In genomic region chr3:104104942-104105341, GRCm38 (mm10) we compare ENCODE assay signal across 8 mouse cellular contexts.
DNase-seq lines count a peak whose midpoint lies in the region; ATAC-seq and TF ChIP-seq lines count a peak whose summit lies in the region.
"Had no signal": no experiment of that assay in that cellular context is flagged by ENCODE, and none has a peak within 500 bp of the region (broad histone marks: within the 10 kb centered on the region; RNA-seq: fewer than 3 reads in every experiment).

No protein-coding gene starts in this region.

- intact Hi-C loops in left cerebral cortex, postnatal 4 days (cut with DNase I): loop anchor here (10.0 kb wide), 1 partner anchor 340 kb away; no protein-coding TSS in a partner anchor

- TF ChIP-seq RAD21 in MEL (IDR thresholded peaks at IDR 0.05; ENCODE audit: low read depth, low read length): peak; percentile 68

- H3K4me3 ChIP-seq in MEL (ENCODE audit: control insufficient read depth in 1 of 2, insufficient read depth in 1 of 2, low read depth in 2 of 2, low read length in 2 of 2): no peak overlapping the region
- H3K4me3 ChIP-seq in bone marrow macrophage, adult 2 months (ENCODE audit: insufficient read depth, low read length): no peak overlapping the region

- H3K9ac ChIP-seq in MEL (ENCODE audit: control insufficient read depth, low read depth, low read length, poor library complexity, severe bottlenecking): no peak overlapping the region

- DNase-seq in left cerebral cortex, postnatal 4 days: peak; percentile 54
- no peak for DNase-seq in left cerebral cortex, adult 8-10 months (ENCODE audit: low spot score in 2 of 2)
- peak; percentile 67 for DNase-seq in MEL (ENCODE audit: low read depth, low spot score)
- DNase-seq in lung, postnatal 14 days: peak; percentile 65
- peak; percentile 8 to 23 for DNase-seq in thymus, adult 18-20 months

- peaks cover 3 to 34% of the 10 kb centered on the region in 2 experiments; a peak in 3 of 4 replicates for H3K27me3 ChIP-seq in MEL (ENCODE audit: control insufficient read depth in 1 of 2, insufficient read depth in 2 of 2, low read length in 2 of 2)

- no peaks in the 10 kb centered on the region for H3K36me3 ChIP-seq in MEL (ENCODE audit: control insufficient read depth in 1 of 2, insufficient read depth in 2 of 2, low read length in 2 of 2)

- TF ChIP-seq CTCF in MEL (IDR thresholded peaks at IDR 0.05 in 2 of 3, conservative IDR thresholded peaks at IDR 0.05 in 1 of 3; ENCODE audit: control insufficient read depth in 1 of 3, insufficient read depth in 1 of 3, low read depth in 2 of 3, low read length in 3 of 3, poor library complexity in 1 of 3, severe bottlenecking in 1 of 3): peak; percentile 55 to 77 (median 60)
- peak; percentile 26; the same call in 1 of the 2 replicates for TF ChIP-seq CTCF in bone marrow macrophage, adult 2 months (IDR thresholded peaks at IDR 0.05; ENCODE audit: low read depth, low read length)

- H3K27ac ChIP-seq in MEL (ENCODE audit: control insufficient read depth, low read depth, low read length): no peak overlapping the region
- no peak overlapping the region for H3K27ac ChIP-seq in bone marrow macrophage, adult 2 months (ENCODE audit: insufficient read depth, low read depth, low read length)
- H3K27ac ChIP-seq: macrophage had no signal

- peak; percentile 72; the same call in 1 of the 2 replicates for ATAC-seq in granulocyte monocyte progenitor cell, adult 5-6 weeks (replicated peaks; ENCODE audit: poor library complexity, severe bottlenecking)

- no peak for TF ChIP-seq EP300 in MEL (IDR thresholded peaks at IDR 0.05; ENCODE audit: low read depth in 1 of 2, low read length in 2 of 2)

- H3K4me1 ChIP-seq in MEL (ENCODE audit: control insufficient read depth in 1 of 2, insufficient read depth in 2 of 2, low read length in 2 of 2): no peaks in the 10 kb centered on the region
- H3K4me1 ChIP-seq in bone marrow macrophage, adult 2 months (ENCODE audit: control insufficient read depth, insufficient read depth, low read length): peaks cover 3% of the 10 kb centered on the region; the same call in 1 of the 2 replicates

- H3K9me3 ChIP-seq in MEL (replicated peaks; ENCODE audit: insufficient read depth, low read length): no peaks in the 10 kb centered on the region

- no peak for TF ChIP-seq POLR2A in MEL (IDR thresholded peaks at IDR 0.05; ENCODE audit: control insufficient read depth in 1 of 2, insufficient read depth in 1 of 2, low read depth in 1 of 2, low read length in 2 of 2, poor library complexity in 1 of 2)
- no peak for TF ChIP-seq POLR2A in bone marrow macrophage, adult 2 months (IDR thresholded peaks at IDR 0.05; ENCODE audit: borderline replicate concordance, low read depth, low read length)

- no peaks in the 10 kb centered on the region for H3K79me2 ChIP-seq in MEL (ENCODE audit: control insufficient read depth, insufficient read depth, low read length, poor library complexity)

TF ChIP-seq in MEL, 35 proteins besides CTCF, POLR2A, EP300 and RAD21:
- TF ChIP-seq SMC3 (IDR thresholded peaks at IDR 0.05; ENCODE audit: low read depth, low read length) (peak; percentile 79), ZC3H11A (IDR thresholded peaks at IDR 0.05; ENCODE audit: low read depth, low read length) (peak; percentile 49), USF1 (IDR thresholded peaks at IDR 0.05; ENCODE audit: low read depth, low read length) (0 out of 2 replicates have a peak, but pooled peaks have one; percentile 12), MAX (IDR thresholded peaks at IDR 0.05; ENCODE audit: low read length) (no peak), MYC (IDR thresholded peaks at IDR 0.05; ENCODE audit: low read depth, low read length) (0 out of 2 replicates have a peak, but pooled peaks have one; percentile 31)

Comparison
In these comparisons a context has a peak if more than half of its experiments do, and no peak if none do; other contexts are left out.
1. DNase-seq: peak in left cerebral cortex, postnatal 4 days (single experiment), MEL (single experiment), lung, postnatal 14 days (single experiment) and thymus, adult 18-20 months (2 of 2); none in left cerebral cortex, adult 8-10 months (0 of 2).